In the genomic region with DNA sequence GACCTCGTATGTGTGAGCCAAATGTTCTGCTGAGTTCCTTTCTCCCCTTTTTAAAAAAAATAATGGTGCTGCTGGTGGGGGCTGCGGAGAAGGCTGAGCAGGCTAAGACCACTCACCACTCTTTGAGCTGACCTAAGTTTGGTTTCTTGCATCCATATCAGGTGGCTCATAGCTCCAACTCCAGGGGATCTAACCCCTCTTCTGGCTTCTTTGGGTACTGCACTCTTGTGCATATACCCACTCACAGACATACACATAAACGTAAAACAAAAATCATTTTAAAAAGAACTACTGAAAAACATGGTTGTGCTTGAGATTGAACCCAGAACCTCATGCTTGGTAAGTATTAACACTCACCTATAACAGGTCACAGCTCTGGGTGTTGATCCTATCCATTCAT, we compare ENCODE assay signal across 40 mouse cellular contexts. TPM values are rescaled to one million over a fixed set of nuclear protein-coding genes. Genes with fewer than 3 reads are reported as not detected.
A peak's percentile ranks its signal among the peaks of the same experiment; 100 is the strongest.
DNase-seq lines count a peak whose midpoint lies in the region; ATAC-seq and TF ChIP-seq lines count a peak whose summit lies in the region.
"Had no signal": no experiment of that assay in that cellular context is flagged by ENCODE, and none has a peak within 500 bp of the region (broad histone marks: within the 10 kb centered on the region; RNA-seq: fewer than 3 reads in every experiment).

No protein-coding gene starts in this region.

- ATAC-seq in lung, postnatal 0 days: no peak
- ATAC-seq in stomach, postnatal 0 days (ENCODE audit: low FRiP score, low TSS enrichment): no peak
- ATAC-seq: forebrain, embryonic 13.5 days; intestine, embryonic 15.5 days had no signal

- H3K4me1 ChIP-seq in lung, postnatal 0 days (ENCODE audit: insufficient read depth, low read depth, low read length): no peaks in the 10 kb centered on the region
- no peaks in the 10 kb centered on the region for H3K4me1 ChIP-seq in stomach, postnatal 0 days (replicated peaks; ENCODE audit: control insufficient read depth, insufficient read depth)
- H3K4me1 ChIP-seq in limb, embryonic 10.5 days: no peaks in the 10 kb centered on the region
- H3K4me1 ChIP-seq: embryonic facial prominence, embryonic 10.5 days; embryonic facial prominence, embryonic 15.5 days; forebrain, embryonic 13.5 days; heart, embryonic 13.5 days; hindbrain, embryonic 10.5 days; hindbrain, embryonic 15.5 days; intestine, embryonic 15.5 days; limb, embryonic 15.5 days; lung, embryonic 15.5 days had no signal

- DNase-seq in gastrocnemius, adult 2 months: no peak
- no peak for DNase-seq in gastrocnemius, adult 18-20 months (ENCODE audit: low spot score)
- DNase-seq in layer of hippocampus, adult 2 months (ENCODE audit: low spot score in 2 of 2): no peak
- no peak for DNase-seq in layer of hippocampus, postnatal 36 days
- no peak for DNase-seq in lung, postnatal 0 days (ENCODE audit: low spot score)
- DNase-seq in lung, postnatal 4 days: no peak
- no peak for DNase-seq in stomach, postnatal 0 days (ENCODE audit: low spot score)
- DNase-seq in limb, embryonic 10.5 days (ENCODE audit: low spot score): no peak
- DNase-seq: adrenal gland, postnatal 25 days; cerebellum, adult 18-20 months; cerebellum, postnatal 10 days; gastrocnemius, postnatal 36 days; heart, adult 18-20 months; heart, postnatal 10 days; kidney, postnatal 36 days; left cerebral cortex, postnatal 4 days; midbrain, embryonic 14.5 days; retina, postnatal 1 day; right cerebral cortex, postnatal 14 days had no signal

- H3K36me3 ChIP-seq in lung, postnatal 0 days (ENCODE audit: insufficient read depth, low read length): peaks cover 27% of the 10 kb centered on the region
- H3K36me3 ChIP-seq in stomach, postnatal 0 days (ENCODE audit: control insufficient read depth, insufficient read depth, low read length): peaks cover 19% of the 10 kb centered on the region
- peaks cover 83% of the 10 kb centered on the region for H3K36me3 ChIP-seq in limb, embryonic 10.5 days

- peak; percentile 13; the same call in 1 of the 2 replicates for TF ChIP-seq CTCF in gastrocnemius, adult 2 months (IDR thresholded peaks at IDR 0.05)
- peak; percentile 48 for TF ChIP-seq CTCF in layer of hippocampus, adult 2 months (conservative IDR thresholded peaks at IDR 0.05)
- peak; percentile 17; the same call in 1 of the 2 replicates for TF ChIP-seq CTCF in lung, postnatal 0 days (IDR thresholded peaks at IDR 0.05)
- TF ChIP-seq CTCF in stomach, postnatal 0 days (IDR thresholded peaks at IDR 0.05; ENCODE audit: low read depth): peak; percentile 26

- H3K9me3 ChIP-seq in lung, postnatal 0 days (ENCODE audit: low read length): peaks cover 6% of the 10 kb centered on the region; the same call in 1 of the 2 replicates
- H3K9me3 ChIP-seq in stomach, postnatal 0 days (ENCODE audit: control insufficient read depth, low read length): 0 out of 2 replicates have a peak, but pooled peaks cover 2% of the 10 kb centered on the region
- no peaks in the 10 kb centered on the region for H3K9me3 ChIP-seq in limb, embryonic 10.5 days (replicated peaks)
- H3K9me3 ChIP-seq: intestine, embryonic 15.5 days; limb, embryonic 15.5 days; lung, embryonic 15.5 days had no signal

- no peak overlapping the region for H3K9ac ChIP-seq in lung, postnatal 0 days (replicated peaks; ENCODE audit: low read depth)
- no peak overlapping the region for H3K9ac ChIP-seq in stomach, postnatal 0 days (ENCODE audit: low read length)
- H3K9ac ChIP-seq: embryonic facial prominence, embryonic 15.5 days; forebrain, embryonic 13.5 days; heart, embryonic 13.5 days; hindbrain, embryonic 15.5 days; intestine, embryonic 15.5 days; limb, embryonic 15.5 days; lung, embryonic 15.5 days; neural tube, embryonic 15.5 days had no signal

- H3K4me3 ChIP-seq in gastrocnemius, adult 2 months: no peak overlapping the region
- H3K4me3 ChIP-seq in layer of hippocampus, adult 2 months: no peak overlapping the region
- H3K4me3 ChIP-seq in lung, postnatal 0 days (ENCODE audit: low read depth, low read length): no peak overlapping the region
- H3K4me3 ChIP-seq in stomach, postnatal 0 days (ENCODE audit: low read depth, low read length): no peak overlapping the region
- H3K4me3 ChIP-seq in limb, embryonic 10.5 days: no peak overlapping the region
- H3K4me3 ChIP-seq: embryonic facial prominence, embryonic 10.5 days; embryonic facial prominence, embryonic 15.5 days; forebrain, embryonic 13.5 days; heart, embryonic 13.5 days; hindbrain, embryonic 10.5 days; hindbrain, embryonic 15.5 days; intestine, embryonic 15.5 days; limb, embryonic 15.5 days; lung, embryonic 15.5 days; neural tube, embryonic 15.5 days had no signal

- H3K27ac ChIP-seq in gastrocnemius, adult 2 months: no peak overlapping the region
- no peak overlapping the region for H3K27ac ChIP-seq in layer of hippocampus, adult 2 months
- H3K27ac ChIP-seq in lung, postnatal 0 days (ENCODE audit: low read length): no peak overlapping the region
- H3K27ac ChIP-seq in stomach, postnatal 0 days (replicated peaks): no peak overlapping the region
- H3K27ac ChIP-seq in limb, embryonic 10.5 days: no peak overlapping the region
- H3K27ac ChIP-seq: embryonic facial prominence, embryonic 10.5 days; embryonic facial prominence, embryonic 15.5 days; forebrain, embryonic 13.5 days; heart, embryonic 13.5 days; hindbrain, embryonic 10.5 days; hindbrain, embryonic 15.5 days; intestine, embryonic 15.5 days; limb, embryonic 15.5 days; lung, embryonic 15.5 days; macrophage; neural tube, embryonic 15.5 days had no signal

- H3K4me2 ChIP-seq in lung, postnatal 0 days (replicated peaks; ENCODE audit: low read depth, low read length): no peak overlapping the region
- H3K4me2 ChIP-seq in stomach, postnatal 0 days (replicated peaks; ENCODE audit: low read depth): no peak overlapping the region
- H3K4me2 ChIP-seq: embryonic facial prominence, embryonic 15.5 days; forebrain, embryonic 13.5 days; heart, embryonic 13.5 days; hindbrain, embryonic 15.5 days; intestine, embryonic 15.5 days; limb, embryonic 15.5 days; lung, embryonic 15.5 days; neural tube, embryonic 15.5 days had no signal

- no peak for TF ChIP-seq EP300 in lung, postnatal 0 days (IDR thresholded peaks at IDR 0.05)
- TF ChIP-seq EP300 in stomach, postnatal 0 days (optimal IDR thresholded peaks at IDR 0.05): no peak

- WGBS in lung, postnatal 0 days: 99% methylated on average over 3 of the region's 3 CpGs
- 99% methylated on average over 3 of the region's 3 CpGs for WGBS in stomach, postnatal 0 days
- 97% methylated on average over 3 of the region's 3 CpGs for WGBS in limb, embryonic 10.5 days

- no peaks in the 10 kb centered on the region for H3K27me3 ChIP-seq in lung, postnatal 0 days (replicated peaks; ENCODE audit: insufficient read depth, low read length)
- H3K27me3 ChIP-seq in stomach, postnatal 0 days (ENCODE audit: control insufficient read depth, insufficient read depth, low read length): no peaks in the 10 kb centered on the region
- H3K27me3 ChIP-seq in limb, embryonic 10.5 days (ENCODE audit: low read depth, poor library complexity, severe bottlenecking): no peaks in the 10 kb centered on the region
- H3K27me3 ChIP-seq: CH12.LX; embryonic facial prominence, embryonic 15.5 days; forebrain, embryonic 13.5 days; heart, embryonic 13.5 days; hindbrain, embryonic 15.5 days; intestine, embryonic 15.5 days; limb, embryonic 15.5 days; lung, embryonic 15.5 days; neural tube, embryonic 15.5 days had no signal

- intact Hi-C loops in gastrocnemius, adult 2 months (cut with DNase I): no loop called here

RNA-seq across cellular contexts. Expression of a gene that starts 7.6 kb away (rescaled TPM):
- 10 to 100 TPM; 27.2 to 33.5 TPM for total RNA-seq in gastrocnemius, adult 2 months (2021)
- total RNA-seq in gastrocnemius, adult 18-20 months (2021): 10 to 100 TPM; 31.4 to 32.6 TPM
- total RNA-seq in layer of hippocampus, adult 2 months (2021): 10 to 100 TPM; 79.3 to 84.1 TPM
- total RNA-seq in layer of hippocampus, postnatal 36 days (2021): 10 to 100 TPM; 76.6 to 84.5 TPM
- 45.5 and 54.8 TPM in 2 replicates for polyA plus RNA-seq in lung, postnatal 0 days (2015; fragmentation: Nextera tagmentation; extraction: Ambion mirVana)
- 53.6 and 54.7 TPM in 2 replicates for polyA plus RNA-seq in stomach, postnatal 0 days (2015; fragmentation: Nextera tagmentation; extraction: Ambion mirVana)
- 35.7 and 37.5 TPM in 2 replicates for polyA plus RNA-seq in limb, embryonic 10.5 days (2016; fragmentation: Nextera tagmentation; extraction: Ambion mirVana)

RNA-seq across cellular contexts. Expression of a gene that starts 19.0 kb away (rescaled TPM):
- 10 to 100 TPM; 12.9 to 25.5 TPM for total RNA-seq in gastrocnemius, adult 2 months (2021)
- 10 to 100 TPM; 22.8 to 24.5 TPM for total RNA-seq in gastrocnemius, adult 18-20 months (2021)
- 100 to 1,000 TPM; 111 to 112 TPM for total RNA-seq in layer of hippocampus, adult 2 months (2021)
- total RNA-seq in layer of hippocampus, postnatal 36 days (2021): 100 to 1,000 TPM; 108 to 110 TPM
- 39.9 and 44.6 TPM in 2 replicates for polyA plus RNA-seq in lung, postnatal 0 days (2015; fragmentation: Nextera tagmentation; extraction: Ambion mirVana)
- polyA plus RNA-seq in stomach, postnatal 0 days (2015; fragmentation: Nextera tagmentation; extraction: Ambion mirVana): 27.3 and 27.8 TPM in 2 replicates
- polyA plus RNA-seq in limb, embryonic 10.5 days (2016; fragmentation: Nextera tagmentation; extraction: Ambion mirVana): 0.70 and 2.1 TPM in 2 replicates

RNA-seq across cellular contexts. Expression of a gene that starts 31.4 kb away (rescaled TPM):
- not detected for total RNA-seq in gastrocnemius, adult 2 months (2021)
- not detected for total RNA-seq in gastrocnemius, adult 18-20 months (2021)
- not detected for total RNA-seq in layer of hippocampus, adult 2 months (2021)
- not detected for total RNA-seq in layer of hippocampus, postnatal 36 days (2021)
- not detected in 2 replicates for polyA plus RNA-seq in lung, postnatal 0 days (2015; fragmentation: Nextera tagmentation; extraction: Ambion mirVana)
- not detected in 2 replicates for polyA plus RNA-seq in stomach, postnatal 0 days (2015; fragmentation: Nextera tagmentation; extraction: Ambion mirVana)
- polyA plus RNA-seq in limb, embryonic 10.5 days (2016; fragmentation: Nextera tagmentation; extraction: Ambion mirVana): not detected in 2 replicates
- total RNA-seq: adrenal gland, adult 18-20 months; adrenal gland, postnatal 25 days; CH12.LX; gastrocnemius, postnatal 36 days; heart, adult 18-20 months; heart, postnatal 10 days; layer of hippocampus, adult 8-10 months; layer of hippocampus, postnatal 25 days; left cerebral cortex, postnatal 4 days; megakaryocyte-erythroid progenitor cell, adult 5-6 weeks had no signal
- polyA plus RNA-seq: C2C12; cortical plate, adult 2 months; embryonic facial prominence, embryonic 10.5 days; embryonic facial prominence, embryonic 15.5 days; forebrain, embryonic 13.5 days; heart, embryonic 13.5 days; hindbrain, embryonic 10.5 days; hindbrain, embryonic 15.5 days; intestine, embryonic 15.5 days; kidney, embryonic 14.5 days; limb, embryonic 15.5 days; lung, embryonic 15.5 days; macrophage; midbrain, embryonic 14.5 days; neural tube, embryonic 15.5 days; small intestine, adult 2 months; stomach, embryonic 14.5 days had no signal

RNA-seq across cellular contexts. Expression of a gene that starts 44.2 kb away (rescaled TPM):
- 1 to 10 TPM; 7.6 to 9.4 TPM for total RNA-seq in gastrocnemius, adult 2 months (2021)
- total RNA-seq in gastrocnemius, adult 18-20 months (2021): 1 to 10 TPM; 3.8 to 6.5 TPM
- 1 to 10 TPM; 6.2 to 6.9 TPM for total RNA-seq in layer of hippocampus, adult 2 months (2021)
- total RNA-seq in layer of hippocampus, postnatal 36 days (2021): 10 to 100 TPM in 1 of 2 experiments, 1 to 10 TPM in 1; 7.0 to 13.3 TPM
- polyA plus RNA-seq in lung, postnatal 0 days (2015; fragmentation: Nextera tagmentation; extraction: Ambion mirVana): 23.5 and 32.9 TPM in 2 replicates
- 26.9 and 28.1 TPM in 2 replicates for polyA plus RNA-seq in stomach, postnatal 0 days (2015; fragmentation: Nextera tagmentation; extraction: Ambion mirVana)
- 2.2 and 3.2 TPM in 2 replicates for polyA plus RNA-seq in limb, embryonic 10.5 days (2016; fragmentation: Nextera tagmentation; extraction: Ambion mirVana)
- total RNA-seq: megakaryocyte-erythroid progenitor cell, adult 5-6 weeks had no signal

RNA-seq across cellular contexts. Expression of a gene that starts 48.2 kb away (rescaled TPM):
- total RNA-seq in gastrocnemius, adult 2 months (2021): 10 to 100 TPM; 21.7 to 24.7 TPM
- 10 to 100 TPM; 26.0 to 26.2 TPM for total RNA-seq in gastrocnemius, adult 18-20 months (2021)
- total RNA-seq in layer of hippocampus, adult 2 months (2021): 10 to 100 TPM; 40.8 to 41.0 TPM
- 10 to 100 TPM; 37.7 to 42.3 TPM for total RNA-seq in layer of hippocampus, postnatal 36 days (2021)
- polyA plus RNA-seq in lung, postnatal 0 days (2015; fragmentation: Nextera tagmentation; extraction: Ambion mirVana): 63.5 and 66.2 TPM in 2 replicates
- polyA plus RNA-seq in stomach, postnatal 0 days (2015; fragmentation: Nextera tagmentation; extraction: Ambion mirVana): 46.9 and 48.6 TPM in 2 replicates
- 54.4 and 54.5 TPM in 2 replicates for polyA plus RNA-seq in limb, embryonic 10.5 days (2016; fragmentation: Nextera tagmentation; extraction: Ambion mirVana)

Comparison
In these comparisons a context has a peak if more than half of its experiments do, and no peak if none do; other contexts are left out.
1. RNA of a gene that starts 19.0 kb away (total RNA-seq): 111 to 112 TPM in layer of hippocampus, adult 2 months and 108 to 110 TPM in layer of hippocampus, postnatal 36 days; 12.9 to 25.5 TPM in gastrocnemius, adult 2 months and 22.8 to 24.5 TPM in gastrocnemius, adult 18-20 months; every median in the first group is over 4 times any median in the second.
2. Peak in every context shown above with its lines, with median percentiles within 50 percentile points of each other: CTCF ChIP-seq.